In the genomic region with DNA sequence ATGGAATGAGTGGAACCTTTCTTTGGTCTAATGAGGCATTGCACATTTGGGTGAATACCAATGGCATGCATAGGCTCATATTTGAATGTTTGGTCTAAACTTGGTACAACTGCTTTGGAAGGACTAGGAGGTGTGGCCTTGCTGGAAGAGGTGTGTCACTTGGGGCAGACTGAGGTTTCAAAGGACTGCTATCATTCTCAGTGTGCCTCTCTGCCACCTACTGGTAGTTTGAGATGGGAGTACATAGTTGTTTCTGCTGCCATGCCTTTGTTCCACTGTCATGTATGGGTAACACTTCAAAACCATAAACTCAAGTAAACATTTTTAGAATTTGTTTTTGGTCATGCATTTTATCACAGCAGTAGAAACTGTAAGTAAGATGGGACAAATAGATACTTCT, we compare ENCODE assay signal across 28 mouse cellular contexts. TPM values are rescaled to one million over a fixed set of nuclear protein-coding genes. Genes with fewer than 3 reads are reported as not detected.
A peak's percentile ranks its signal among the peaks of the same experiment; 100 is the strongest.
DNase-seq lines count a peak whose midpoint lies in the region; ATAC-seq and TF ChIP-seq lines count a peak whose summit lies in the region.
"Had no signal": no experiment of that assay in that cellular context is flagged by ENCODE, and none has a peak within 500 bp of the region (broad histone marks: within the 10 kb centered on the region; RNA-seq: fewer than 3 reads in every experiment).

No protein-coding gene starts in this region.

- no peak overlapping the region for H3K27ac ChIP-seq in layer of hippocampus, adult 2 months
- H3K27ac ChIP-seq: hindbrain, embryonic 10.5 days; hindbrain, embryonic 15.5 days; limb, embryonic 10.5 days; limb, embryonic 15.5 days; midbrain, embryonic 13.5 days; stomach, embryonic 15.5 days had no signal

- no peak for DNase-seq in layer of hippocampus, adult 2 months (ENCODE audit: low spot score in 2 of 2)
- DNase-seq in layer of hippocampus, adult 8-10 months (ENCODE audit: low spot score in 2 of 2) = no peak
- DNase-seq in A20 (ENCODE audit: low read depth, low spot score) (peak; percentile 13), ZHBTc4 (ENCODE audit: low read depth, low spot score) (peak; percentile 48)
- no peak for DNase-seq in urinary bladder, postnatal 10 days (ENCODE audit: low spot score)
- DNase-seq: adrenal gland, postnatal 25 days; cerebellum, adult 11-12 months; cerebellum, adult 9-11 months; heart, postnatal 14 days; kidney, adult 8-10 months; kidney, postnatal 14 days; lung, postnatal 36 days had no signal

- H3K36me3 ChIP-seq in E14TG2a.4 (ENCODE audit: insufficient read depth, low read length) = peaks cover 51% of the 10 kb centered on the region

- H3K4me1 ChIP-seq in E14TG2a.4 (replicated peaks; ENCODE audit: low read depth, low read length) = peaks cover 12% of the 10 kb centered on the region
- H3K4me1 ChIP-seq: stomach, embryonic 15.5 days had no signal

- H3K9me3 ChIP-seq in E14TG2a.4 (ENCODE audit: low read length) = peaks cover 7% of the 10 kb centered on the region; the same call in 1 of the 2 replicates
- H3K9me3 ChIP-seq: limb, embryonic 10.5 days; limb, embryonic 15.5 days; megakaryocyte, embryonic 14.5 days; stomach, embryonic 15.5 days had no signal

- H3K27me3 ChIP-seq in E14TG2a.4 (ENCODE audit: insufficient read depth, low read length) = no peaks in the 10 kb centered on the region
- H3K27me3 ChIP-seq: hindbrain, embryonic 15.5 days; limb, embryonic 15.5 days; megakaryocyte, embryonic 14.5 days; midbrain, embryonic 13.5 days; stomach, embryonic 15.5 days had no signal

- ATAC-seq in frontal cortex, adult (ENCODE audit: low TSS enrichment) = no peak
- ATAC-seq: forebrain, embryonic 16.5 days; midbrain, embryonic 13.5 days had no signal

- H3K4me3 ChIP-seq in layer of hippocampus, adult 2 months = no peak overlapping the region
- H3K4me3 ChIP-seq in E14TG2a.4 (replicated peaks; ENCODE audit: low read length) = no peak overlapping the region
- H3K4me3 ChIP-seq: erythroblast, embryonic 14.5 days; hindbrain, embryonic 10.5 days; hindbrain, embryonic 15.5 days; limb, embryonic 10.5 days; limb, embryonic 15.5 days; megakaryocyte, embryonic 14.5 days; midbrain, embryonic 13.5 days; stomach, embryonic 15.5 days had no signal

- peak; percentile 51 for TF ChIP-seq CTCF in layer of hippocampus, adult 2 months (conservative IDR thresholded peaks at IDR 0.05)
- TF ChIP-seq CTCF in E14TG2a.4 (conservative IDR thresholded peaks at IDR 0.05; ENCODE audit: low read length) = 0 out of 2 replicates have a peak, but pooled peaks have one; percentile 5

RNA-seq across cellular contexts. Expression of gene 2610008E11Rik, which starts 5.7 kb away (rescaled TPM):
- 10 to 100 TPM; 22.3 to 28.0 TPM for total RNA-seq in layer of hippocampus, adult 2 months (2021)
- 10 to 100 TPM; 20.9 to 27.7 (median 24.3) TPM for total RNA-seq in layer of hippocampus, adult 8-10 months (2022)

RNA-seq across cellular contexts. Expression of gene Vmn2r80, which starts 56.8 kb away (rescaled TPM):
- not detected for total RNA-seq in layer of hippocampus, adult 2 months (2021)
- total RNA-seq in layer of hippocampus, adult 8-10 months (2022) = not detected
- total RNA-seq: adrenal gland, postnatal 25 days; gastrocnemius, adult 8-10 months; gastrocnemius, postnatal 4 days; heart, adult 8-10 months; heart, postnatal 14 days; layer of hippocampus, postnatal 14 days; monocyte, adult 5-6 weeks had no signal

Comparison
In these comparisons a context has a peak if more than half of its experiments do, and no peak if none do; other contexts are left out.
1. DNase-seq: peak in A20 (single experiment) and ZHBTc4 (single experiment); none in layer of hippocampus, adult 2 months (0 of 2), layer of hippocampus, adult 8-10 months (0 of 2) and urinary bladder, postnatal 10 days (single experiment).